Mouse (Mus musculus) hindbrain, embryonic 14.5 days (tissue): ENCODE results near the gene Pmfbp1. TPM values are rescaled to one million over a fixed set of nuclear protein-coding genes. Genes with fewer than 3 reads are reported as not detected.

ENCODE experiments used
- ATAC-seq: fragments of 200-750 bp; cut with Nextera tagmentation; 2 replicates; pipeline ENCODE4 v1.8.0; 2017; ENCODE audit warnings: moderate number of reproducible peaks, mild to moderate bottlenecking, moderate TSS enrichment, moderate library complexity; ENCODE audit not compliant: low FRiP score
- DNase-seq: peaks from one replicate; pipeline ENCODE4 v3.0.0-alpha.2; 2015; ENCODE audit warnings: low spot score
- H3K27ac ChIP-seq: fragments of 300-500 bp; sonication (generic); 2 replicates; pipeline ENCODE4 v1.5.1; 2014; ENCODE audit warnings: mild to moderate bottlenecking, moderate library complexity
- H3K27me3 ChIP-seq: fragments of 300-500 bp; sonication (generic); 2 replicates; pipeline ENCODE4 v1.6.1; 2014; ENCODE audit warnings: mild to moderate bottlenecking, low read length, mixed read lengths; ENCODE audit not compliant: control insufficient read depth, insufficient read depth
- H3K36me3 ChIP-seq: fragments of 300-500 bp; sonication (generic); replicated peaks from 2 replicates; pipeline ENCODE4 v1.6.1; 2014; ENCODE audit not compliant: control insufficient read depth, insufficient read depth
- H3K4me1 ChIP-seq: fragments of 300-500 bp; sonication (generic); replicated peaks from 2 replicates; pipeline ENCODE4 v1.6.1; 2014; ENCODE audit warnings: antibody characterized with exemption, low read length, mixed read lengths; ENCODE audit not compliant: control insufficient read depth, insufficient read depth
- H3K4me2 ChIP-seq: fragments of 300-500 bp; sonication (generic); replicated peaks from 2 replicates; pipeline ENCODE4 v1.6.1; 2014; ENCODE audit warnings: mild to moderate bottlenecking, moderate library complexity
- H3K4me3 ChIP-seq: fragments of 300-500 bp; sonication (generic); replicated peaks from 2 replicates; pipeline ENCODE4 v1.5.1; 2014; ENCODE audit warnings: mild to moderate bottlenecking, low read length
- H3K9ac ChIP-seq: fragments of 300-500 bp; sonication (generic); 2 replicates; pipeline ENCODE4 v1.6.1; 2014
- H3K9me3 ChIP-seq: fragments of 300-500 bp; sonication (generic); 2 replicates; pipeline ENCODE4 v1.6.1; 2016; ENCODE audit warnings: low read length; ENCODE audit not compliant: control insufficient read depth
- WGBS: fragments of 180-500 bp; shearing (Covaris S2); extraction: QIAGEN DNeasy Blood & Tissue Kit; methylation state at CpG from one replicate; pipeline ENCODE4 v1.1.7; 2014; 5-methylcytosine and 5-hydroxymethylcytosine counted together
- polyA plus RNA-seq: library from polyadenylated mRNA; unstranded; fragments of >200 nt; fragmentation: Nextera tagmentation; extraction: Ambion mirVana; gene quantifications from 2 replicates; pipeline ENCODE4 v1.2.1, GENCODE M21; 2014

The Pmfbp1 gene
- polyA plus RNA-seq, 1 experiment from 2014 or later, result 3.2 TPM

DNA sequence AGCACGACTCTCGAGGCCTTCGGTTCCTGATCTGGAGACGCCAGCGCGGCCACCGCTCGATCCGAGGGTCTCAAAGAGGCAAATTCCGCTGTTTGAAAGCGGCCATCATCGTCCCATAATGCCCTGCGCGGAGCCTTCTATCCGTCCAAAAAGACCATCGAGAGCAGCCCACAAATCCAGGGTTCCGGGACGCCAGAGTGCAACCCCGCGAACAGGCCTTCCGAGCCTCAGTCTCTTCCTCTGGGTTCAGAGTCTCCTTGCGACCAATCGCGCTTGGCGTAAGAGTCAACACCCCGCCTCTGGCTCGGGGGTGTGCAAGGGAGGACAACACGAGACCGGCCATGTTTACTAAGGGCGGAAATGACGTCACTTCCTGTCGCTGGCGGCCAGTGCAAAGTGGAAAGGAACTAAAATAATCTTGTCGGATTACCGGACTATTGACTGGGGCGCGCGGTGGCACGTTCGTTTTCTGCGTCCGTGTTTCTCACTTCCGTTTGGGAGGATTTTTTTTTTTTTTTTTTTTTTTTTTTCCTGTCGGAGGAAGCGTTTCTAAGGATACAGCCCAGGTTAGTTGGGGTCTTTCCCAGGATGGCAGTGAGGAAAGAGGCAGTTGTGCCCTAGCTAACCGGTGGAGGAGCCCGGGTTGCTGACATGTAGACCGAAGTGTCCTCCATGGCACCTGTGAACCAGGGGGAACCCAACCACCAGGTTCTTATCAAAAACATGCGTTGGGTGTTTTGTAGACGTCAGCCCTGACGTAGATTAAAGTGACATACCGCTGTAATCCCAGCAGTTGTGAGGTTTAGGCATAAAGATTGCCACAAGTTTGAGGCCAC lies 71.9 kb downstream of the Pmfbp1 start, which contains the start of the genes Dhx38 and Txnl4b:
TSS of gene Dhx38 (minus strand) at position 364 of the 836 bp plus-strand sequence.
TSS of gene Txnl4b (plus strand) at position 395 of the 836 bp plus-strand sequence.
- H3K9ac ChIP-seq, result peak within 1 kb of the TSS; percentile 76
- under 1% methylated on average over 52 of the region's 52 CpGs for WGBS
- peak within 1 kb of the TSS; percentile 83 for H3K27ac ChIP-seq
- H3K27me3 ChIP-seq, result no peaks in the 10 kb centered on the region
- ATAC-seq (peak; percentile 99), DNase-seq (peak; percentile 99)
- H3K4me3 ChIP-seq, result peak within 1 kb of the TSS; percentile 66
- H3K9me3 ChIP-seq, result no peaks in the 10 kb centered on the region
- H3K4me2 ChIP-seq, result peak within 1 kb of the TSS; percentile 80
- peaks cover 28% of the 10 kb centered on the region for H3K36me3 ChIP-seq
- H3K4me1 ChIP-seq, result peaks cover 13% of the 10 kb centered on the region

DNA sequence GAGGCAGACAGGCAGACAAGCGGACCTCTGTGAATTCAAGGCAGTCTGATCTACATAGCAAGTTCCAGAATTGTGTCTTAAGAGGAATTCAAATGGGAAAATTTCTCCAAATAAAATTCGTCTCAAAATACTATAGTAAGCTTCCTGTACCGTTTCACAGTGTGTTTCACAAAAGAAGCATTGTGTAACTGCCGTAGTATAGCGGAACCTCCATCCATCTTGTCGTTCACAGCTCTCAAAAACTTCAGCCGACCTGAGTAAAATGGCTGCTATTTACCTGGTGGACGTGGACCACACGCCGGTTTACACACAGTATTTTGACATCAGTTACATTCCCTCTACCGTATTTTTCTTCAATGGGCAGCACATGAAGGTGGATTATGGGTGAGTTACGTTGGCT lies 77.3 kb downstream of the Pmfbp1 start:
- Histone ChIP-seq H3K4me2 (no peak overlapping the region), H3K36me3 (peaks cover 9% of the 10 kb centered on the region; the same call in 1 of the 2 replicates), H3K27ac (no peak overlapping the region), H3K4me1 (peaks cover 5% of the 10 kb centered on the region; the same call in 1 of the 2 replicates), H3K9ac (no peak overlapping the region), H3K27me3 (no peaks in the 10 kb centered on the region), H3K4me3 (no peak overlapping the region), H3K9me3 (no peaks in the 10 kb centered on the region)
- ATAC-seq (no peak), DNase-seq (no peak)
- 93% methylated on average over 12 of the region's 12 CpGs for WGBS

DNA sequence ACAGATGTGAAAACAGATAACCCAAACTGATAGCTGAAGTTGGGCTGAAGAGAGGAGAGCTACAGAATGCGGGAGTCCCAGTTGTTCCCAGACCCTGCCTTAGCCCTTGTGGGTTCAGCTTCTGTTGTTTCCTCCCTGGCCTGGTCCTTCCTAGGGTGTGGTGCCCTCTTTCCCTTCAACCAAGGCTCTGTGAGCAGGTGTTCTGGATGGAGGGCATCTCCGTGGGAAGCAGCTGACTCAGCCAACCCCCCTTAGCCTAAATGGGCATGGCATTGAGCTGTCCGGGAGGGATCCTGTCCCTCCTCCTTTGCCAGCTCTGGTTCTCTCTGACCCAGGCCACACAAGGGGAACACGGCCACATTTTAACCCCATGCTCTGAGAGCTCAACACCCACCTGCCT lies 82.5 kb downstream of the Pmfbp1 start:
- Histone ChIP-seq H3K9ac (no peak overlapping the region), H3K36me3 (no peaks in the 10 kb centered on the region), H3K27me3 (no peaks in the 10 kb centered on the region), H3K4me3 (no peak overlapping the region), H3K9me3 (no peaks in the 10 kb centered on the region), H3K4me1 (no peaks in the 10 kb centered on the region), H3K27ac (no peak overlapping the region), H3K4me2 (no peak overlapping the region)
- DNase-seq (no peak), ATAC-seq (no peak)
- WGBS, result 77% methylated on average over 4 of the region's 4 CpGs

- ATAC-seq (no peak), DNase-seq (no peak)
- WGBS, result 75% methylated on average over 8 of the region's 8 CpGs
- H3K9ac ChIP-seq, result no peak within 1 kb of the TSS
- H3K27ac ChIP-seq, result no peak within 1 kb of the TSS
- H3K27me3 ChIP-seq, result no peaks in the 10 kb centered on the region
- no peaks in the 10 kb centered on the region for H3K4me1 ChIP-seq
- H3K9me3 ChIP-seq, result no peaks in the 10 kb centered on the region
- H3K4me2 ChIP-seq, result no peak within 1 kb of the TSS
- H3K4me3 ChIP-seq, result no peak within 1 kb of the TSS
- H3K36me3 ChIP-seq, result no peaks in the 10 kb centered on the region
Observed at GRCm38 (mm10) chr8:109578900-109579301, 85.1 kb downstream of the Pmfbp1 start, which contains the start of gene Hp. Hp (minus strand) TSS chr8:109579172.

- Histone ChIP-seq H3K4me2 (no peak overlapping the region), H3K4me1 (no peaks in the 10 kb centered on the region), H3K27ac (no peak overlapping the region), H3K4me3 (no peak overlapping the region), H3K27me3 (no peaks in the 10 kb centered on the region), H3K36me3 (no peaks in the 10 kb centered on the region), H3K9me3 (no peaks in the 10 kb centered on the region), H3K9ac (no peak overlapping the region)
- ATAC-seq, result no peak
- 90% methylated on average over 4 of the region's 4 CpGs for WGBS
- DNase-seq, result no peak
Observed at GRCm38 (mm10) chr8:109584293-109584692, 90.5 kb downstream of the Pmfbp1 start.

- Histone ChIP-seq H3K27me3 (no peaks in the 10 kb centered on the region), H3K27ac (no peak overlapping the region), H3K4me3 (no peak overlapping the region), H3K4me2 (no peak overlapping the region), H3K9ac (no peak overlapping the region), H3K9me3 (no peaks in the 10 kb centered on the region), H3K4me1 (no peaks in the 10 kb centered on the region), H3K36me3 (no peaks in the 10 kb centered on the region)
- ATAC-seq (no peak), DNase-seq (no peak)
- WGBS, result 91% methylated on average over 3 of the region's 3 CpGs
Observed at GRCm38 (mm10) chr8:109584830-109585229, 91.0 kb downstream of the Pmfbp1 start.

- no peaks in the 10 kb centered on the region for H3K27me3 ChIP-seq
- no peak overlapping the region for H3K9ac ChIP-seq
- no peak overlapping the region for H3K4me3 ChIP-seq
- no peak overlapping the region for H3K4me2 ChIP-seq
- H3K9me3 ChIP-seq, result no peaks in the 10 kb centered on the region
- no peaks in the 10 kb centered on the region for H3K4me1 ChIP-seq
- DNase-seq (no peak), ATAC-seq (no peak)
- H3K36me3 ChIP-seq, result no peaks in the 10 kb centered on the region
- no peak overlapping the region for H3K27ac ChIP-seq
Observed at GRCm38 (mm10) chr8:109585652-109586051, 91.8 kb downstream of the Pmfbp1 start.

- Histone ChIP-seq H3K27me3 (no peaks in the 10 kb centered on the region), H3K4me3 (no peak overlapping the region), H3K27ac (no peak overlapping the region), H3K4me1 (no peaks in the 10 kb centered on the region), H3K9me3 (no peaks in the 10 kb centered on the region), H3K4me2 (no peak overlapping the region), H3K36me3 (no peaks in the 10 kb centered on the region), H3K9ac (no peak overlapping the region)
- WGBS, result 68% methylated on average over 7 of the region's 7 CpGs
- DNase-seq (no peak), ATAC-seq (no peak)
Observed at GRCm38 (mm10) chr8:109586972-109587504, 93.2 kb downstream of the Pmfbp1 start.

GRCm38 (mm10) chr8:109590901-109591300 lies 97.1 kb downstream of the Pmfbp1 start:
- WGBS, result 93% methylated on average over 9 of the region's 9 CpGs
- no peak overlapping the region for H3K4me3 ChIP-seq
- no peak for ATAC-seq

More at GRCm38 (mm10) chr8:109590901-109591300, 97.1 kb downstream of the Pmfbp1 start:
- Histone ChIP-seq H3K4me1 (no peaks in the 10 kb centered on the region), H3K36me3 (peaks cover 20% of the 10 kb centered on the region), H3K27ac (no peak overlapping the region), H3K9ac (no peak overlapping the region), H3K27me3 (no peaks in the 10 kb centered on the region), H3K4me2 (no peak overlapping the region), H3K9me3 (no peaks in the 10 kb centered on the region)
- no peak for DNase-seq
